Mouse (Mus musculus) colon, adult 2 months (tissue): ENCODE measurements around the gene Cd28. TPM values are rescaled to one million over a fixed set of nuclear protein-coding genes. Genes with fewer than 3 reads are reported as not detected.

Experiments
- polyA plus RNA-seq: library from polyadenylated mRNA; depleted of rRNA; stranded (reverse); fragments of >200 nt; gene quantifications from 2 replicates; pipeline ENCODE4 v1.2.3, GENCODE M21; 2012; rRNA removed

The Cd28 gene
- polyA plus RNA-seq: 0.30 and 0.36 TPM in 2 replicates

DNA sequence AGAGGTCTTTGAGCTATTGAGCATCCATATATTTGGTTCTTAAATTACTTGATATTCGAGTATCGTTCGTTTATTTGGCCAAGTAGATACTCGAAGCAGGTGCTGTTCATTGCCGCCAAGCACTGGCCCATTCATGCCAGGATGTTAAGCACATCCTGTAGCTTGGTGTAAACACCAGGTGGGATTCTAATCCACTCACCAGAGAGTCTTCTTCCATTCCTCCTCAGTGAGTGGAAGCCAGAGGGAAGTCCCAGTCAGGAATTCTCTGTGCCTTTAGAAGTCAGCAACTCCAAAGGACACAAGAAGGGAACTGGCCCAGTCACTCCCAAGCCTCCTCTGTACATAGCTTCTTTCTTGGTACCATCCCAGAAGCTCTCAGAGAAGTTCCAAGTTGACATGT is at the start of gene Cd28:
Gene Cd28 (plus strand): TSS at position 234 of the 400 bp plus-strand sequence.

Other genes with a start within 250 kb of the Cd28 start
- gene Raph1, start 149.7 kb upstream of the Cd28 start, polyA plus RNA-seq: 8.7 and 9.2 TPM in 2 replicates
- gene Ctla4, start 170.2 kb downstream of the Cd28 start, polyA plus RNA-seq: 0.20 TPM in 1 of 2 replicates, not detected in the other